Mouse (Mus musculus) neural tube, embryonic 11.5 days (tissue): ENCODE data around the gene Ankrd2. TPM values are rescaled to one million over a fixed set of nuclear protein-coding genes. Genes with fewer than 3 reads are reported as not detected.

Experiments
- ATAC-seq: fragments of 200-750 bp; cut with Nextera tagmentation; 2 replicates; pipeline ENCODE4 v1.8.0; 2017; ENCODE audit warnings: moderate number of reproducible peaks, mild to moderate bottlenecking, moderate TSS enrichment, moderate library complexity; ENCODE audit not compliant: insufficient read depth, low FRiP score, low TSS enrichment
- DNase-seq: peaks from one replicate; pipeline ENCODE4 v3.0.0-alpha.2; 2015; ENCODE audit warnings: low spot score
- H3K27ac ChIP-seq: fragments of 300-500 bp; sonication (generic); 2 replicates; pipeline ENCODE4 v1.5.1; 2014; ENCODE audit warnings: low read depth, mild to moderate bottlenecking, low read length
- H3K27me3 ChIP-seq: fragments of 300-500 bp; sonication (generic); 2 replicates; pipeline ENCODE4 v1.6.1; 2014; ENCODE audit warnings: mild to moderate bottlenecking, low read length, mixed read lengths; ENCODE audit not compliant: control insufficient read depth, insufficient read depth
- H3K36me3 ChIP-seq: fragments of 300-500 bp; sonication (generic); 2 replicates; pipeline ENCODE4 v1.6.1; 2014; ENCODE audit warnings: mild to moderate bottlenecking, low read length, moderate library complexity, mixed read lengths; ENCODE audit not compliant: control insufficient read depth, insufficient read depth
- H3K4me1 ChIP-seq: fragments of 300-500 bp; sonication (generic); 2 replicates; pipeline ENCODE4 v1.6.1; 2014; ENCODE audit warnings: low read length, mixed read lengths; ENCODE audit not compliant: control insufficient read depth, insufficient read depth
- H3K4me2 ChIP-seq: fragments of 300-500 bp; sonication (generic); 2 replicates; pipeline ENCODE4 v1.6.1; 2014; ENCODE audit warnings: low read depth, mild to moderate bottlenecking, moderate library complexity
- H3K4me3 ChIP-seq: fragments of 300-500 bp; sonication (generic); 2 replicates; pipeline ENCODE4 v1.5.1; 2014; ENCODE audit warnings: low read depth, low read length
- H3K9ac ChIP-seq: fragments of 300-500 bp; sonication (generic); 2 replicates; pipeline ENCODE4 v1.6.1; 2014; ENCODE audit warnings: mild to moderate bottlenecking, low read length
- H3K9me3 ChIP-seq: fragments of 300-500 bp; sonication (generic); 2 replicates; pipeline ENCODE4 v1.6.1; 2016; ENCODE audit warnings: low read length; ENCODE audit not compliant: control insufficient read depth
- WGBS: fragments of 180-500 bp; shearing (Covaris S2); extraction: QIAGEN DNeasy Blood & Tissue Kit; methylation state at CpG from one replicate; pipeline ENCODE4 v1.1.7; 2014; 5-methylcytosine and 5-hydroxymethylcytosine counted together
- polyA plus RNA-seq: library from polyadenylated mRNA; unstranded; fragments of >200 nt; fragmentation: Nextera tagmentation; extraction: Ambion mirVana; gene quantifications from 2 replicates; pipeline ENCODE4 v1.2.1, GENCODE M21; 2014

The Ankrd2 gene
- polyA plus RNA-seq, 1 experiment from 2014 or later: 0.48 TPM

DNA sequence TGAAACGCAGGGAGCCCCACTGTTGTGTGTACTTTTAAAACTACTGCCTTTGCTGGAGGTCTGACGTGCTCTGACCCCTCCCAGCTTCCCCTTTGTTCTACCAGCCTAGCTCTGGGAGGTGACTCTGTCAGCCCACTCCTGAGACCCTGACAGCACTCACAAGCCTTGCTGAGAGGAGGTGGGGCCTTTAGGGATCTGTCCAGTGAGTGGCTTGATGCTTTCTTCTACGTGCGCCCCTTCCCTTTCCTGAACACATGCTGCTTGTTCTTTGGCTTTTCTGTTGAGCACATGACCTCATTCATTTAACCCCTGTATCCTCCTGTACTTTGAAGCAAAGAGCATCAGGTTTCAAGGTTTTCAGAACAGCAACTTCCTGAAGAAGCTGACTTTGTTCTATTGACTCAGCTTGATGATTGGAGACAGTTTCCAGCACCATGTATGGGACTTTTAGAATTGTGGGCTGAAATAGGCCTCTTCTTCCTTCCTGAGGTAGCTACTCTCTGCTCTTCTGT lies 16.7 kb upstream of the Ankrd2 start:
- DNase-seq (no peak), ATAC-seq (no peak)
- H3K4me3 ChIP-seq: no peak overlapping the region
- H3K9ac ChIP-seq: no peak overlapping the region
- H3K27me3 ChIP-seq: no peaks in the 10 kb centered on the region
- 47% methylated on average over 4 of the region's 4 CpGs for WGBS
- no peaks in the 10 kb centered on the region for H3K36me3 ChIP-seq
- no peak overlapping the region for H3K4me2 ChIP-seq
- H3K9me3 ChIP-seq: no peaks in the 10 kb centered on the region
- no peaks in the 10 kb centered on the region for H3K4me1 ChIP-seq
- H3K27ac ChIP-seq: peak overlapping the region; percentile 4; the same call in 1 of the 2 replicates

DNA sequence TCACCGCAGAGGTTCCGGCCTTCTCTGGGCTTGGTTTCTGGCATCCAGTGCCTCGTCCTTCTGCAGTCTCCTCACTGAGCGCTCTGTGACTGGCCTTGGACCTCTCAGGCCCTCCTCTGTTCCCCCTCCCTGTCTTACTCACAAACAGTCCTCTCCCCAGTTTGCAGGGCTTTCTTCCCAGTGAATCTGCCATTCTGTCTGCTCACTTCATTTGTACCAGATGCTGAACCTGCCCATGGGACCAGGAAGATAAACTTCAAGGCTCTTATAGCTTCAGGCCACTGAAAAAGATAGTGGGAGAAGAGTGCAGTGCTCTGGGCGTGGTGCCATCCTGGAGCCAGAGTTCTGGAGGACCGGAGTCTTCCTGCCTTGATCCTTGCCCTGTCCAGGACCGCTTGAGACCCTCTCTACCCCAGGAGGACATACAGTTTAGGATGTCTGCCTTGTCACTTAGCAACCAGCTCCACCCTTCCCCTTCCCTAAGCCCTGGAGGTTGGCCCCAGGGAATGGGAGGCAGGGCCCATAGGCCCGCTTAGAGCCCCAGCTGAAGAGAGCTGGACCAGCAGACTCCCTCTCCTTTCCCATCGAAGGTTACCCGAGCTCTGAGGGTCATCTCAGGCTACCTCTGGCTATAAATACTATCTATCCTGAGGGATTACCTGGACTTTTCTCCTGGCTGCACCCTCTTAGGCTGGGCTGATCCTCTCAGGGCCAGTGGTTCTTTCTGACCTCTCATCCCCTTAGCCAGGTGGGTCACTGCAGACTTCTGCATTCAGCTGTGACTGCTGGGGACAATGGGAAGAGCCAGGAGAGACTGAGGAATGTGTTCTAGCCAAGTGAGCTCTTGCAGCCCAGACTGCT lies 13.9 kb upstream of the Ankrd2 start:
- no peak overlapping the region for H3K27ac ChIP-seq
- no peak overlapping the region for H3K4me2 ChIP-seq
- DNase-seq: no peak
- no peak for ATAC-seq
- no peak overlapping the region for H3K9ac ChIP-seq
- WGBS: 74% methylated on average over 10 of the region's 10 CpGs
- H3K4me1 ChIP-seq: peaks cover 2% of the 10 kb centered on the region; the same call in 1 of the 2 replicates
- H3K36me3 ChIP-seq: no peaks in the 10 kb centered on the region
- H3K4me3 ChIP-seq: no peak overlapping the region
- H3K27me3 ChIP-seq: no peaks in the 10 kb centered on the region
- no peaks in the 10 kb centered on the region for H3K9me3 ChIP-seq

DNA sequence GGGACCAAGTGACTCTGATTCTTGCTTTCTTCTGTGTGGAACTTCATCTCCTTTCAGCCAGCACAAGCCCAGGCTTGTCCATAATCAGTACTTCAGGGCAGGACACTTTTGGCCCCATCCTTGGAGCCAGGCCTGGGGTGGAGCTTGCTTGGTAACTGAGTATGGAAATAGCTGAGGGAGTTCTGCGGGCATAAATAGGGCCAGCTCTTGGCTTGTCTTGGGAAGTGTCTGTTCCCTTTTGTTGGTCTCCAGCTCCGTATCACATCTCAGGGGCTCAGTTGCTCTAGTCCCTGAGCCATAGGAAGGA lies 13.3 kb upstream of the Ankrd2 start:
- Histone ChIP-seq H3K27ac (no peak overlapping the region), H3K36me3 (no peaks in the 10 kb centered on the region), H3K27me3 (no peaks in the 10 kb centered on the region), H3K9ac (no peak overlapping the region), H3K9me3 (no peaks in the 10 kb centered on the region), H3K4me2 (no peak overlapping the region), H3K4me1 (peaks cover 2% of the 10 kb centered on the region; the same call in 1 of the 2 replicates), H3K4me3 (no peak overlapping the region)
- 79% methylated on average over 2 of the region's 2 CpGs for WGBS
- ATAC-seq (no peak), DNase-seq (no peak)

DNA sequence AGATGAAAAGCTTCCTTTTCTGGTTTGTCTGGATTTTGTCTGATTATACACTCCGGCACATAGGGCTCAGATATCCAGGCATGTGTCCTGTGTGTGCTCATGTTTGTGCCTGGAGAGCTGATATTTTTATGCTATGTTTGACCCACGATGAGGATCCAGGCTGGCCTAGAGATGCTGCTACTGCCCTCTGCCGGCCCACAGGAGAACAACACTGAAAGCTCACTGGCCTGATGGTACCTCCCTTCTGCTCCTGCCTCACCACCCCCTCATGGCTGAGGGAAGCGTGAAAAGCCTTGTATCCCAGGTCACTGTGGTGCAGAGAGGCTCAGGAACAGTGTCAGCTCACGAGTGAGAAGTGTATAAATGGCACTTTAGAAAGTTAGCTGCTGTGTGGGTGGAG lies 9.6 kb upstream of the Ankrd2 start:
- ATAC-seq: no peak
- 13% methylated on average over 5 of the region's 5 CpGs for WGBS

DNA sequence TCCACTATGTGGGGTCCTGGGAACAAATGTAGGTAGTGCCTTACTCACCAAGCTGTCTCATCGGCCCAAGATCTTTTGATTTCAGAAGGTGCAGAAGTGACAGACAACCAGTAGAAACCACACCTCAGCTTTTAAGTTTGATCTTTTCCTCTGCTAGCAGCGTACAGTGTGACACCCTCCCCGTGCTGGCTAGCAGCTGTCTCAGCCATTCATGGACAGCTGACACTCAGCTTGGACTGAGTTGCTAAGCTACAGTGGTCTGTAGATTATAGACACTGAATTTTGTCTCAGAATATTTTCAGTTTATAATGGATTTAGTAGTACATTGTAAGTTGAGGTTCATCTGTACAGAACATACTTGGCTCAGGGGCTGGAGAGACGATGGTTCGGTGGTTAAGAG lies 4.7 kb upstream of the Ankrd2 start:
- H3K4me2 ChIP-seq: no peak overlapping the region
- DNase-seq (no peak), ATAC-seq (no peak)
- no peak overlapping the region for H3K27ac ChIP-seq
- no peaks in the 10 kb centered on the region; the same call in 1 of the 2 replicates for H3K36me3 ChIP-seq
- no peaks in the 10 kb centered on the region for H3K27me3 ChIP-seq
- H3K9me3 ChIP-seq: no peaks in the 10 kb centered on the region
- H3K9ac ChIP-seq: no peak overlapping the region
- peaks cover 2% of the 10 kb centered on the region; the same call in 1 of the 2 replicates for H3K4me1 ChIP-seq
- H3K4me3 ChIP-seq: no peak overlapping the region
- WGBS: 82% methylated on average over 5 of the region's 5 CpGs

More for the DNA sequence above, 9.6 kb upstream of the Ankrd2 start:
- H3K9me3 ChIP-seq: no peaks in the 10 kb centered on the region
- no peak overlapping the region for H3K27ac ChIP-seq
- DNase-seq: peak; percentile 80
- H3K9ac ChIP-seq: no peak overlapping the region
- no peaks in the 10 kb centered on the region for H3K36me3 ChIP-seq
- H3K27me3 ChIP-seq: no peaks in the 10 kb centered on the region
- no peak overlapping the region for H3K4me3 ChIP-seq
- no peak overlapping the region for H3K4me2 ChIP-seq
- peaks cover 2% of the 10 kb centered on the region; the same call in 1 of the 2 replicates for H3K4me1 ChIP-seq

DNA sequence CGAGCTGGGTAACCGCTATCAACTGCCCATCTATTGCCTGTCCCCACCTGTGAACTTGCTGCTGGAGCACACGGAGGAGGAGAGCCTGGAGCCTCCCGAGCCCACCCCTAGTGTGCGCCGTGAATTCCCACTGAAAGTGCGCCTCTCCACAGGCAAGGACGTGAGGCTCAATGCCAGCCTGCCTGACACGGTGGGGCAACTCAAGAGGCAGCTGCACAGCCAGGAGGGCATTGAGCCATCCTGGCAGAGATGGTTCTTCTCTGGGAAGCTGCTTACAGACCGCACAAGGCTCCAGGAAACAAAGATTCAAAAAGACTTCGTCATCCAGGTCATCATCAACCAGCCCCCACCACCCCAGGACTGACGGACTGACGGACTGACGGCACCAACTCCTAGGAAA lies 2.2 kb upstream of the Ankrd2 start:
- Histone ChIP-seq H3K36me3 (no peaks in the 10 kb centered on the region; the same call in 1 of the 2 replicates), H3K4me2 (no peak overlapping the region), H3K9me3 (no peaks in the 10 kb centered on the region), H3K9ac (no peak overlapping the region), H3K27ac (no peak overlapping the region), H3K4me1 (no peaks in the 10 kb centered on the region; the same call in 1 of the 2 replicates), H3K27me3 (no peaks in the 10 kb centered on the region), H3K4me3 (no peak overlapping the region)
- no peak for DNase-seq
- ATAC-seq: no peak
- WGBS: 84% methylated on average over 14 of the region's 14 CpGs

DNA sequence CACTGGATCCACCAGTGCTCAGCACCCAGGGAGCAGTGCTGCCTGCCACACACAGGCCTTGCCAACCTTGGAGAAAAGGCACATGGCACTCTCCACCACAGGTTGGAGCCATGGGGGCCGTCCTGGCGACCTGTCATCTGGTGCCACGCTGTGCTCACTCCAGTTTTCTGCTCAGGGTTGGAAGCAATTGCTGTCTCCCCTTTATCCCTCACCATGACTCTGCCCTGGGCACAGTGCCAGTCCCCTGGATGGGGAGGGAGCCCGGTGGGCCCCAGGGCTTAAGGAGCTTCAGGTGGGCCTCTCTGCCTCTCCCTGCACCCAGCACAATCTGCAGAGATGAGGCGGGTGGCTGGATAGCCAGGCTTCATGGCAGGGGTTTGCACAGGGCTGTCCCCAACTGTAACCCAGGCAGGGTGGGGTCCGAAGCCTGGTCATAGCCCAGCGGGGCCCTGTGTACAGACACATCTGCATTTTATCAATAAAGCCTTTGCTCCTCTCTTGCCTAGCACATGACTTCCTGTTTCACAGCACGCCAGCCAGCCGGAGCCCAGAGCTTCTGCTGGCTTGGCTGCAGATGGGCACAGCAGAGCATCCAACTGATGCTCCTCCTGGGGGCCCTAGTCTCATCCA lies 1.5 kb upstream of the Ankrd2 start:
- ATAC-seq: no peak
- H3K4me3 ChIP-seq: no peak overlapping the region
- H3K4me2 ChIP-seq: no peak overlapping the region
- H3K9ac ChIP-seq: no peak overlapping the region; the same call in 1 of the 2 replicates
- H3K36me3 ChIP-seq: no peaks in the 10 kb centered on the region; the same call in 1 of the 2 replicates
- H3K27me3 ChIP-seq: no peaks in the 10 kb centered on the region
- H3K27ac ChIP-seq: no peak overlapping the region
- 73% methylated on average over 9 of the region's 9 CpGs for WGBS
- DNase-seq: no peak
- no peaks in the 10 kb centered on the region for H3K9me3 ChIP-seq
- H3K4me1 ChIP-seq: no peaks in the 10 kb centered on the region; the same call in 1 of the 2 replicates

DNA sequence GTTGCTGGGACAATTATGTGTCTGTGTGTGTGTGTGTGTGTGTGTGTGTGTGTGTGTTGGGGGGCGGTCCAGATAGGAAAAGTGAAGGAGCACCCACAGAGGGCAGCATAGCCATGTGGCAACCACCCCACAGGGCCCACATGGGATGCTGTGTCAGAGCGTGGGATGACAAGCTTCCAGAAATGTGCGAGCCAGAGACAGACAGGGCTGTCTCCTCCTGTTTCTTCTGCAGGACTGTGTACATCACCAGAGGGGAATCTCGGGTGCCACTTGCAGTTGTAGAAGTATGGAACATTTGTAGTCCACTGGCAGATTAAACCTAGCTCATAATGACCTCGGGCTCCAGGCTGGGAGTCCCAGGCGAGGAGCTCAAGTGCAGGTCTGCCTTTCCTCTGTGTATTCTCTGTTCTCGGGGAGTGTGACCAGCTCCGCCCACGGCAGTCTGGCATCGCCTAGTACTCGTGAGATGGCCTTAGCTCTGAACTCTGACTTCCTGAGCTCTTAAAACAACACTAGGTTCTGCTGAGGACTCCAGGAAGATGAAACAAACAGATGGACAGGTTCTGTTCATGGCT lies 832 bp upstream of the Ankrd2 start:
- ATAC-seq: no peak
- DNase-seq: no peak
- WGBS: 51% methylated on average over 11 of the region's 11 CpGs
- H3K4me2 ChIP-seq: no peak overlapping the region
- H3K27ac ChIP-seq: no peak overlapping the region
- H3K4me3 ChIP-seq: no peak overlapping the region
- H3K9me3 ChIP-seq: no peaks in the 10 kb centered on the region
- H3K36me3 ChIP-seq: no peaks in the 10 kb centered on the region; the same call in 1 of the 2 replicates
- H3K27me3 ChIP-seq: no peaks in the 10 kb centered on the region
- no peak overlapping the region for H3K9ac ChIP-seq
- H3K4me1 ChIP-seq: no peaks in the 10 kb centered on the region; the same call in 1 of the 2 replicates
